Mouse (Mus musculus) WW6 (cell line): ENCODE measurements around the gene Hexdc.

Experiments used
- DNase-seq: peaks from one replicate; pipeline ENCODE4 v3.0.0-alpha.2; 2013; ENCODE audit warnings: low read depth, low spot score

The Hexdc gene

DNA sequence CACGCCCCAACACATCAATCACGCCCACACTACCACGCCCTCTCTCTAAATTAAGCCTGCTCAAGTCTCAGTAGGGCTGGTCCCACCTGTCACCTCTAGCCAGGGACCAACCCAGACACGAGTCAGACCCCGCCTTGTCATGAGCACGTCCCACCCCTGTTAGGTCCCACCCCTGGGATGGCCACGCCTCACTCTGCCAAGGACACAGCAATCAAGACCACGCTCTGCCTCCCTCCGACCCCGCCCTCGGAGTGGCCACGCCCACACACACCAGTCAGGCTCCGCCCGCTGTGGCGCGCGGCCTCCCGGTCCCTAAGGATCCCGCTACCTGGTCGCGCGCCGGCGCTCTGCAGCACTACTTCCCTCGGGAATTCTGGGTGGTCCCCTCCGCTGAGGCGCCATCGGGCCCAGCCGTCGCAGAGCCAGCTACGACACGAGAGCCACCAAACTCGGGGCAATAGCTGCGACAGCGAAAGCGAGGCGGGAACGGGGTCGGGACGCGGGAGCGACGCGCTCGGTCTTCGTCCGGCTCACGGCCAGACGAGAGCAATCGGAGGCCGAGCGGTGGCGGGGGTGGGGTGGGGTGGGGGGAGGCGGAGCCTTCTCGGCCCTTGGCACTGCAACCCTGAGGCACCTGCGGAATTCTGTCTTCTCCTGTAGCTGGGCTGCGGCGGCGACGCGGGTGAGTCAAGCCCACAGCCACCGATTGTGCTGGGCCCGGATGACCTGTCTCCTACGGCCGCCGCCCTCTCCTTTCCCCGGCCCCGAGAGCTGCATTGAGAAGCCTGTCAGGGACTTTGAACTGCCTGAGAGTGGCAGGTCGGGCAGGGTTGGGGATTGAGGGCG, at the start of gene Hexdc, which contains the start of gene Ogfod3:
Gene Hexdc, plus strand, starts transcription at position 273 of the 846 bp plus-strand sequence.
Gene Ogfod3, minus strand, starts transcription at position 551 of the 846 bp plus-strand sequence.
- peak; percentile 99 for DNase-seq

DNA sequence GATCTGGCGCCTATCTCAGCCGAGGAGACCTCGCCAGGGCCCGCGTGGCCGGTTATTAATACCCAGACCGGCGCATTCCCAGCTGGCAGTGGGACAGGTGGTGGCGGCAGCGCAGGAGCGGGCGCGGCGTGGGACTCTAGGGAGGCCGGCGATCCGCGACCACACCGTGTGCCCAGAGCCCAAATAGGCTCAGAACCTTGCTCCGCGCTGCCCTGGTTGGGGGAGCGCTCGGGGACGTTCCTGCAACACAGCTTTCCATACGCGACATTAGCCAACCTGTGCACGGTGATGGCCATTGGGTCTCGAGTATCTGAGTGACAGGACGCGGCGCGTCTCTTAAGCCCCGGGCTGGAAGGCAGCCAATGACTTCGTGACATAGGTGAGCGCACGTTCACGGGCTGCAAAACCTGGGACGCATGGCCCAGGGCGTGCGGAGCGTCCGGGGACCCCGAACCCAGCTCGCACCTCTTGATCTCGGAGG, 47.8 kb upstream of the Hexdc start:
- no peak for DNase-seq

DNA sequence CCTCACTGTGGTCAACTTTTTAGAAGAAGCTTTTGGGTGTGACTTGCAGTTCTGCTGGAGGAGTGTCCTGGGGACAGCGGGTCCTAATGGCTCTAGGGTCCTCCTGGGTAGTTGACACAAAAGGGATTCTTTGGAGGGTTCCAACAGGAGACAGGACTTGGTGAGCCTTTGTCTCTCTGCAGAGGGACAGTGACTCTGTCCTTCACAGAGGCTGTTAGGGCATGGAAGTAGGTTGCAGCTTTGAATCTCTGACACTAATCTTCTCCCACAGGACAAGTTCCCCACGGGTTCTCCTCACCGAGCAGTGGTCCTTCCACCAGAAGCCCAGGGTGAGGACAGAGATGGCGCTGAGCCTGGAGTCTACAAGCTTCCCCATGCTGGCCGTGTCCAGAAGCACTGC, 44.3 kb upstream of the Hexdc start, which contains the start of gene Uts2r:
Gene Uts2r, plus strand, starts transcription at position 301 of the 400 bp plus-strand sequence.
- DNase-seq: no peak

DNA sequence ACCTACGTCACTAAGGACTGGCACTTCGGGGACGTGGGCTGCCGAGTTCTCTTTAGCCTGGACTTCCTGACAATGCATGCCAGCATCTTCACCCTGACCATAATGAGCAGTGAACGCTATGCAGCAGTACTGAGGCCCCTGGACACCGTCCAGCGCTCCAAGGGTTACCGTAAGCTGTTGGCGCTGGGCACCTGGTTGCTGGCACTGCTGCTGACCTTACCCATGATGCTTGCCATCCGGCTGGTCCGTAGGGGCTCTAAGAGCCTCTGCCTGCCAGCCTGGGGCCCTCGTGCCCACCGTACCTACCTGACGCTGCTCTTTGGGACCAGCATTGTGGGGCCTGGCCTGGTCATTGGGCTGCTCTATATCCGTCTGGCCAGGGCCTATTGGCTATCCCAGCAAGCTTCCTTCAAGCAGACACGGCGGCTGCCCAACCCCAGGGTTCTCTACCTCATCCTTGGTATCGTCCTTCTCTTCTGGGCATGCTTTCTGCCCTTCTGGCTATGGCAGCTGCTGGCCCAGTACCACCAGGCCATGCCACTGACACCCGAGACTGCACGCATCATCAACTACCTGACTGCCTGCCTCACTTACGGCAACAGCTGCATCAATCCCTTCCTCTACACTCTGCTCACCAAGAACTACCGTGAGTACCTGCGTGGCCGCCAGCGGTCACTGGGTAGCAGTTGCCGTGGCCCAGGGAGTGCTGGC, 43.4 kb upstream of the Hexdc start:
- no peak for DNase-seq

DNA sequence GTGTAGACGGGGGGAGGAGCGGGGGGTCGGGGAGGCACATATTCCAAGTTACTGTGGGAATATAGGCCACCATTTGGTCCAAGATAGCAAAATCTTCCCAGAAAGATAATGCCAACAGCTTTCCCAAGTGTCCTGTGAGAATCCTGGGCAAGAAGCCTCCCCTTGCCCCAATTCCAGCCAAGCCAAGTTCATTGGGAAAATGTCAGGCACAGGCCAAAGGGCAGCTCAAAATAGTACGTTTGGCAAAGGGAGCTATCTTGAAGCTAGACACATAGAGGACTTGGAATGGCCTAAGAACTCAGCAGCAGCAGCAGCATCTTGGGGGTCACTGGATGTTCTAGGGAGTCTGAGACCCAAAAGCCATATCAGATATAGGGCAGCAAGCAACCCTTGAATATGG, 40.5 kb upstream of the Hexdc start:
- DNase-seq: no peak

DNA sequence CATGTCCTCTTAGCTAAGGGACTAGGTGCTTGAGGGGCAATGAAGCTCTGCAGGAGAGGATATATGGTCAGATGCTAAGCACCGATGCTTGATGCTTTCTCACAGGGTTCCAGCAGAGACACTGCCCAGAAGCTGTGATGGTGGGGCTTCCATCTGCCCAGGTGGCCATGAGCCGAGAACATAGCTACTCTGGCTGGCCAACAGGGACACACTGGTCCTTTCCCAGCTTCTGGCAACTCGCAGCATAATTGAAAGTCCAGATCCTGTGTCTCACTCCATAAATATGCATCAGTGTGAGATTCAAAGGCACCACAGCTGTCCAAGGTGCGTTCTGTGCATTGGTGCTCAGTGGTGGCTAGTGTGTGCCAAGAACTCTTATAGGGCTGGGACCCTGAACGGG, 31.0 kb upstream of the Hexdc start:
- DNase-seq: no peak

DNA sequence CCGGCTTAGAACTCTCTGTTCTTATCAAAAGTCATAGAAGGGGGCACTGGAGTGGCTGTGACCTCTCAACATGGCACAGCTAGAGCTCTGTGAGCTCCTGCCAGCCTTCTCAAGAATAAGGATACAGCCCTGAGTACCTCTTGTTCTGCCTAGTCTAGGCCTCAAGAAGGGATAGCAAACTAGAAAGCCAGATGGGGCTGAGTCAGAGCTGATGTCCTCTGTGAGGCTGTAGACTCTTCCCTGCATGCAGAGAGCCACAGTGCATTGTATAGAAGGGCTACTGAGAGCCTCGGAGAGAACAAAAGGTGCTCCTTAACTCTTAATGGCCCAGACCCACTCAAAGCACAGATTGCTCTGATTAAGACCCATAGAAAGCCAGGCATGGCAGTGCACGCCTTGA, 30.0 kb upstream of the Hexdc start:
- no peak for DNase-seq

DNA sequence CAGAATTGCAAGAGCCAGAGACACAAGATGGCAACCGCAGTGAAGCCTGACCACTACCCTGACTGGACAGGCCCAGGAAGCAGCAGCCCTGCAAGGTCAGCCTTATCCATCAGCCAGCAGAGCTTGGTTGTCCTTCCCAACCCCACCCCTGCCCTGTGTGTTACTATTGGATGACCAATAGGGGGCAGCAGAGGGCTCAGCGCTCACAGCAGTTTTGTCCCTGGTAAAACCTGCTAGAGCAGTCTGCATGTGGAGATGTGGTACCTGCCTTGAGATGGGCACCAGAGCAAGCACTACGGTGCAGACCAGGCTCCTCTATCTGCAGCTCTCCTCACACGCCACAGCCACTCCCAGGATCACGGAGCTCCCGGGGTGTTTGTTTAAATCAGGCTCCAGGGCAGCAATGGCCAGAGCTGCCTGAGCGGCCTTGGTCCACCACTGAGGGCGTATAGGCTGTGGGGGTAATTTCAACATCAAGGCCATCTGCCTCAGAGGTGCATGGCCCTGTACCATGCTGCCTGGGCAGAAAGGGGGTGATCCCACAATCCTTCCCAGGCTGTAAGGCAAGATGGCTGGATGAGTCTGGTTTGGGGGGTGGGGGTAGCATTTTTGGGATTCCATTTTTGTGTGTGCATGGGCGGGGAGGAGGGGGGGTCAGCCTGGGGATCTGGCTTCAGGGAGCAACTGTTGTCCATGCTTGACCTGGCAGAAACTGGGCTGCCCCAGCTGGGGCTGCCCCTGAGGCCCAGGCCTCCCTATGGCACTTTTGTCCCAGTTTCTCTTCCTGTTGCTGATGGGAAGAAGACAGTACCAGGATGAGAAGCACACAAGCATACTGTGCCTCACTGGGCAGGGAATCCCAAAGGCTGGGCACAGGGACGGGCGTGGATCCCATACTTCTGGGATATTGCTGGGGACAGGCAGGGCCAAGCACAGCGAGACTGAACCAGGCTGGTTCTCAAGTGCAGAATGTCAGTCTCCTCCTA, 27.7 kb upstream of the Hexdc start:
- DNase-seq: peak; percentile 54

DNA sequence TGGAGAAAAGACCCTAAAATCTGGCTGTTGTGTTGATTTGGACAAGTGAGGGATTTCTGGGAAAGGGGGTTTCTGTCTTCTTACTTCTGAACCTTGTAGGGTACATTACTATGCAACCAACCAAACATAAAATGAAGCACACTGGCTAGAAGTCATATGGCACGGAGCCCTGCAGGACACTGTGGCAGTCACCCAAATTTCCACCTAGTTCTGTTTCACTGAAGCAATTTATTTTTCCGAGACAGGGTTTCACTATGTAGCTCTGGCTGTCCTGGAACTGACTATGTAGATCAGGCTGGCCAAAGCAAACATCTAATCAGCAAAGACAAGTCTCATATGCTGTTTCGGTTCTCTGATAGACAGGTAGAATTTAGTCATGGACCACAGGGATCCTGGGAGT, 14.6 kb upstream of the Hexdc start:
- no peak for DNase-seq

DNA sequence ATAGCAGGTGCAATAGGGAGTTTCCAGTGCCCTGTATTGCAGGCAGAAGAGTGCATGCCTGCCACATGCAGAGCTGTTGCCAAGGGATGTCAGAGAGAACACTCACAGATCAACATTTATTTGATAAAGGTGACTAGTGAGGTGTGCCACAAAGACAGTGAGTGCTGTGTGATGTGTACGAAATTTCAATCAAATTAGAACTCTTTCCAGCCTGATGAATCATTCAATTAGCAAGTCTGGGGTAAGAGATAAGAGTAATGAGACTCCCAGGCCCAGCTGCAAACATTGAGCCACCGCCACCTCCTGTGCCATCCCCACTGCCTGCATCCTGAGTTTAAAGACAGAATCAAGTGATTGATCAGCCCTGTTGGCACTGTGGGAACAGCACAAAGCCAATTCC, 11.5 kb upstream of the Hexdc start:
- no peak for DNase-seq

DNA sequence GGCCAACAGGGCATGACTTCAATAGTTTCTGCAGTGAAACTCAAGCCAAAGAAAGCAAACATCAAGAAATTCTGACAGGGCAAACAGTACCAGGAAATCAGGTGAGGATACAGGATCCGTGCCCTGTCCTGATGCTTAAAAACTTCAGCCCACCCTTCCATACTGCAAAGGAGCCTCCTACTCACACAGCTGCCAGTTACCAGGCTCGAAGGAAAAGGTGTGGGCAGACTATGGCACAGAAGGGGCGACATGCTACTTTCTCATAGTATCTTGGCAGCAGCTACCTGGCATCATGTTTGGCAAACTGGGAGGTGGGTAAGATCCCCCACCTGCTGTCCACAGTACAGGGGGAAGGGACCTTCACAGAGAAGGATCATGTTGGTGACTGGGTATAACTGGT, 10.8 kb upstream of the Hexdc start:
- DNase-seq: no peak

DNA sequence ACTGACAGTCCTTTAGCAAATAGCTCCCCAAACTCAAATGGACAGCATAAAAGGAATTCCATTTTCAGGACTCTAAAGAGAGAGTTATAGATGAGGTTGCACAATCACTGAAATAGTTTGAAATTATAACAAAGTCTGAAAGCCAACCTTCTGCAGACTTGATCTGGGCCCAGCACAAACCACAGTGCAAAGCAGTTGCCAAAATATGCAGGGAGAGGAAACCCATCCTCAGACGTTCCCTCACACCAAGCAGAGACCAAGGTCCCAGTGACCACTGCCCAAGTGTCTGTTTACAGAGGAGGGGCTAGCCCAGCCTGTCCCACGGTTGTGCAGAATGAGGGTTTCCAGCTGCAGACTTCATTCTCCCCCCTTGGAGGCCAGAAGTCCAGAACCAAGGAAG, 5.6 kb upstream of the Hexdc start:
- DNase-seq: no peak

DNA sequence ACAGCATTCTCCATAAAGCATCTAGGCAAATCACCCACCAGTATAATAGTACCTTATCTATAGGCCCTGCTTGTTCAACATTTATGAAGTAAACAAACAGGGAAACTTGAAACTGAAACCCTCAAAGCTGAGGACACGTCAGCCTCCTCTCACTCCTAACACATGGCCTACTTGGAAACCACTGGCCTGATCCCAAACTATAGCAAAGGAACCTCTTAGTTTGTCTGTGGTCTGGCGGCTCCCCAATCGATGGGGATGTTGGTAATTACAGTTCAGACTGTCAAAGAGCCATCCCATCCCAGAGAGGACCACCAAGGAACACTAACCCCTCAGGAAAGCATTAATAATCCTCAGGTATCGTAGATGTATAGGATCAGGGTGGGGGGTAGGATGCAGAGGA, 4.4 kb upstream of the Hexdc start:
- DNase-seq: no peak

DNA sequence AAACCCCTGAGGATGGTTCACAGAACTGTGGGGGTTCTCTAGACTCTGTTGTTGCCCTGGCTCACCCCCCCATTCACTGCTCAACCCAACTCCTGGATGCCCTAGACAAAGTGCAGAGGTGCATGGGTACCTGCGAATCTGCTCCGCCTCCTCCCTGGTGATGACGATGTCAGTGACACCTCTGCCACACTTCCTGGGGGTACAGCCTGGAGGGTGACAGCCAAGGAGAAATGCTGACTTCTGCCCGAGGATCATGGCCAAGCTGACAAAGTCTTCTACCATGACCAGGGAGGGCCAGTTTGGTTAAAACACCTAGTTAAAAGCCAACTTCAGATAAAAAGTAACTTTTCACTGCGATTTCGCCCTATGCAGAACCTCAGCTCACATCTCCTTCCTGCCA, 3.5 kb upstream of the Hexdc start:
- no peak for DNase-seq

DNA sequence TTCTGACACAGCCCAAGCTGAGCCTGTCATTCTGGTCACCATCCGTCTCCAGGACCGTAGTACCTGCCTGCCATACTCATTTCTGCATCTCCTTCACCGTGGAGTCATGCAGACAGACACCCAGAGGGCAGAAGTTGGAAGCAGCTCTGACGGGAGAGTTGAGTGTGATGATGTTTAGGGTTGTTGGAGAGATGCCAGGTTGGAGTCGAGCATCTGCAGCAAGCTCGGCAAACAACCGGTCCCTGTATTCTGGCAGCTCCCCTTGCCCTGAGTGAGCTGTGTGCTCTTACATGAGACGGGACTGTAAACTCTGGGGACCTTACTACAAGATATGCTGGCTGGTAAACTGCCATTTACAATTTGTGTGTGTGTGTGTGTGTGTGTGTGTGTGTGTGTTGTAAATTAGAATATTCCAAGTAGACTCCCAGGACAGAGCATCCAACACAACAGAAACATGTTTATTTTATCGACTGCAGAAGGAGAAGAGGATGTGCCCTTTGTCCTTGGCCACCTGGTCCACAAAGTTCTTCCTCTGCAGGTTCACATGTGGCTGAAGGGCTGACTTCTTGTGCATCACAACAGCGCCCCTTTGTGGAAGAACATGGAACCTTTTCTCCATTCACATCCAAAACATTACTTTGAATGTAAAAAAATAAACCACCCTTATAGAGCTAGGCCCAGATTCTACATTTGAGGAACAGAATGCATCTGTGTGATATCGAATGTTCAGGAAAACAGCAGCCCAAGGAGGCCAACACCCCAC, 2.6 kb upstream of the Hexdc start:
- DNase-seq: peak; percentile 33

DNA sequence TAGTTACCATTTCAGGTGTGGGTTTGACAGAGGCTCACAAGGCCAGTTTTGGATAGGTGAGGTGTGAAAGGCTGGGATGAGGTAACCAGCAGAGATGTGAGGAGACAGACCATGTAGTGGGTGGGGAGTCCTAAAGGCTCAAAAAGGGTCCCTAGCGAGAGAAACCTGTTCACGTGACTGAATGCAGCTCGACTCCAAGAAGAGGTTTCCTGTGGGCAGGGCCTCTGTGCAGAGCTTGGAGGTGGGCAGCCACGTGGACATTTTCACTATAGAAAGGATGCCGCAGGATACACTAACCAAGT, 423 bp upstream of the Hexdc start:
- no peak for DNase-seq

DNA sequence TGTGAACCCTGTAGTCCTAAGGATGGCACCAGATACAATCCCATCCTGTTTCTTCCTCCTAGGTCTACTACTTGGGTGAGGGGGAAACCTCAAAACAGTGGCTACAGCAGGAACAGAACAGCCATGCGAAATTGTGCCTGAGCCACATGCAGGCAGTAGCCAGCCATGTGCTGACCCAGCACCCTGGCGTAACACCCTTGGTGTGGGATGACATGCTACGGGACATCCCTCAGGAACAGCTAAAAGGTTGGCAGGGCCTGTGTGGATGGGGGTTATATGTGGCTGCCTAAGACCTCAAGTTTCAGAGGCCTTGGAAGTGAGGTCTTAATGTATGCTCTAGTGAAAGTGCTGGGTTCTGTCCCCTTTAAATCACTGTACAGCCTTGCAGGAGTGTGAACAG, 12.6 kb downstream of the Hexdc start:
- no peak for DNase-seq

DNA sequence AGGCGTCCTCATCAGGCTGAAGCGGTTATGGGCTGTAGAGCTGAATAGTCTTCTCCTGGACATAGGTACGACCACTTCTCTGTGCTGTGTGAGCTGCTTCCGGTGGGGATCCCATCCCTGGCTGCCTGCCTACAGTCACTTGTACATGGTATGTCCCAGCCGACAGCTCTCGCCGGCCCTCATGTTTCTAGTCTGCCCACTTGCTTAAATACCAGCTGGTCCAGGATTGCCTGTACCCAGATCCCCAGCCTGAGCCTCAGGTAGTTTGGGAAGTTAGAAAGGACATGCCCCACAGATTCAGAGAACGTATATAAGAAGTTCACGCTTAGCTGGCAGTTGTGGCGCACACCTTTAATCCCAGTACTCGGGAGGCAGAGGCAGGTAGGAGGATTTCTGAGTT, 15.5 kb downstream of the Hexdc start:
- DNase-seq: no peak

DNA sequence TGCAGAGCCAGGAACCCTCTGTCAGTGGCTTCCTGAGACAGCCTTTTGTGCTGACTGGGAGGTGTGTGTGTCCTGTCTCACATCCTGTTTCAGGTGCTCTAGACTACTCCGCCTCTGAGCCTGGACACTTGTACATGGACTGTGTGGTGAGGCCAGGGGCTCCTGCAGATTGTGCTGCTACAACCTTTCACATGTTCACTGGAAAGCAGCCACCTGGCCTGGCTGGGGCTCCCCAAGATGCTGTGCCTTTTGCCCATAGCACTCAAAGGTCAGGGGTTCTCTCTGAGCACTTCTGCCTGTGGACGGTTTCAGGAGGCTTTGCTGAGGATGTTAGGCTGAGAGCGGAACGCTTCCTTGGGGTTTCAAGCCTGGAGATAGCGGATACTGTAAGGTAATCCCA, 16.5 kb downstream of the Hexdc start:
- no peak for DNase-seq

DNA sequence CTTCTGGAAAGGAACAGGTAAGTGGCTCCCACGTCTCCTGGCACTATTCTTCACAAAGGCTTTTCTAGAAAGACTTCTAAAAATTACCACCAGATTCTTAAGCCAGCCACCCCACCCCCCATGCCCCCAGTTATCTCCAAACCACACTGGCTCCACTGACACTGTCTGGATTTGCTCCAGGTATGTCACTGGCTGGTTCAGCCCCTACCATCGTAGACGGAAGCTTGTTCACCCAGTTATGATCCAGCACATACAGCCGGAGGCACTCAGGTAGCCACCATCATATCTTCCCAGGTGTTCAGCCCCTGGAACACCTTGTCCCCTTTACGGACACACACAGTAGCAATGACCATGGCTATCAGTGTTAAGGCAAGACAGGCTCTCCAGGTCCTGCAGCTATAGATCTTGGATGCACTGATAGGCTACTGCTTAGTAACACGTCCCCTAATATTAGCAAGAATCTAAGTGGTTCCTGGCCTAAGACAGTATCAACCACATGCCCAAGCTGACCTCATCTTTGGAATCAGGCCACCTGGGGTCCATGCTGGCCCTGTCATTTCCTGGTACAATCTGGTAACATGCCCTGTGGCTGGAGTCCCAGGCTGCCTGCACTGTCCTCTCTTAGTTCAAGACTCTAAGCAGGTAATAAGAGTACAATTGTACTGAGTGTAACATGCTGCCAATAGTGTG, 17.2 kb downstream of the Hexdc start:
- no peak for DNase-seq
